Mouse (Mus musculus): Measurements from ENCODE around the gene Nbeal2. TPM values are rescaled to one million over a fixed set of nuclear protein-coding genes. Genes with fewer than 3 reads are reported as not detected.

The Nbeal2 gene
- polyA plus RNA-seq, 1 experiment from 2014 or later = 2.4 TPM

DNA sequence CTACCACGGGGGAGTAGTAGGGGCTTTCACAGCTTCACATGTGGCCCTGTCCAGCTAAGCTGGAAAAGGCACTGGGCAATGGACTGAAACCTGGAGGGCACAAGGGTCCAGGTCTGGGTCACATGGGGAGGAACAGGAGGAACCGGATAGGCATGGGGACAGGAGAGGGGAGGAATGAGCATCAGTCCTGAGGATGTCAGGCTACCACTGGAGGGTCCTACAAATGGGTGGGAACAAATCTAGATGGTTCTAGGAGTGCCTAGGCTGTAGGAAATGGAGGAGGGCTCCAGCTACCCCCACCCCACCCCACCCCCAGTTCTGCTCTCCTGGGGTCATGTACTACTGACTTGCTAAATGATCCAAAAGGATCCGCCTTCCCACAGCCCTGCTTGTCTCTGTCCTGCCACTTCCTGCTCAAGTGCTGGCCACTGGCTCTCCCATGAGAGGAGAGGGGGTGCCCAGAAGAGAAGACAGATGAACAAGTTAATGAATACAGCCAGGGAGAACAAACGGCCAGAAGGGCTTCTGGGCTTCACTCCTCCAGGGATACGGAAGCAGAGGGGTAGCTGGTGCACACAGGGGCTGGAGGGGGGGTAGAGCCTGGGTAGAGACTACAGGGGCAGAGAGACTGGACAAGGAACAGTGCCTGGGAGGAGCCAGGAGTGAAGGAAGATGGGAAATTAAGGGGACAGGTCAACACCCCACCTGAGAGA, 11.0 kb downstream of the Nbeal2 start:
- Histone ChIP-seq H3K9ac (ENCODE audit: low read length) (no peak overlapping the region), H3K36me3 (ENCODE audit: control insufficient read depth, insufficient read depth, low read length) (no peaks in the 10 kb centered on the region), H3K4me2 (ENCODE audit: low read length) (no peak overlapping the region), H3K9me3 (ENCODE audit: control insufficient read depth, low read length) (no peaks in the 10 kb centered on the region), H3K27ac (replicated peaks in 1 of 2; ENCODE audit: control insufficient read depth in 1 of 2, insufficient read depth in 1 of 2, low read depth in 2 of 2, low read length in 2 of 2) (no peak overlapping the region), H3K4me3 (ENCODE audit: control insufficient read depth in 1 of 2, insufficient read depth in 1 of 2, low read depth in 1 of 2, low read length in 2 of 2) (no peak overlapping the region), H3K4me1 (ENCODE audit: control insufficient read depth in 2 of 2, insufficient read depth in 2 of 2, low read length in 2 of 2) (no peaks in the 10 kb centered on the region; a peak in 1 of 4 replicates), H3K27me3 (ENCODE audit: control insufficient read depth, insufficient read depth, low read length) (no peaks in the 10 kb centered on the region)
- 57% methylated on average over 5 of the region's 5 CpGs for WGBS
- ATAC-seq (ENCODE audit: insufficient number of reproducible peaks, insufficient read depth, low FRiP score, low read depth) = no peak

DNA sequence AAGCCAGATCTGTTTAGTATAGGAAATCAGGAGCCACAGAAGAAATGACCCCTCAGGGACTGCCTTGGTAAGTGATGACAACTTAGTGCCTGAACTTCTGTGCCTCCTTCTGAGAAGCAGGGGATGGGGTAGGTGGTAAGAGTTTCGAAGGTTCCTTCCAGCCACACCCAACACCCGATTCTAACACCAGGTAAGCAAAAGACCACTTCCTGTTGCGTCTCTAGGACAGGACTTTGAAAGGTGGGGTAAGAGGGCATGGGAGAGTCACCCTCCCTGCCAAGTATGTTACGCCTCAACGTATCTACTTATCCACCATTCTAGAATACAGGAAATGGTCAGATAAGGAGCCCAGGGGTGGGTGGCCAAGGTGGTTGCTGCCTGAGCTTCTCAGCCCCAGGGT, 13.0 kb downstream of the Nbeal2 start:
- Histone ChIP-seq H3K4me1 (ENCODE audit: control insufficient read depth in 2 of 2, insufficient read depth in 2 of 2, low read length in 2 of 2) (no peaks in the 10 kb centered on the region; a peak in 1 of 4 replicates), H3K36me3 (ENCODE audit: control insufficient read depth, insufficient read depth, low read length) (no peaks in the 10 kb centered on the region), H3K4me3 (ENCODE audit: control insufficient read depth in 1 of 2, insufficient read depth in 1 of 2, low read depth in 1 of 2, low read length in 2 of 2) (no peak overlapping the region), H3K27ac (replicated peaks in 1 of 2; ENCODE audit: control insufficient read depth in 1 of 2, insufficient read depth in 1 of 2, low read depth in 2 of 2, low read length in 2 of 2) (no peak overlapping the region), H3K27me3 (ENCODE audit: control insufficient read depth, insufficient read depth, low read length) (no peaks in the 10 kb centered on the region), H3K4me2 (ENCODE audit: low read length) (no peak overlapping the region), H3K9me3 (ENCODE audit: control insufficient read depth, low read length) (no peaks in the 10 kb centered on the region), H3K9ac (ENCODE audit: low read length) (no peak overlapping the region)
- ATAC-seq (ENCODE audit: insufficient number of reproducible peaks, insufficient read depth, low FRiP score, low read depth) = no peak
- 74% methylated on average over 5 of the region's 5 CpGs for WGBS

DNA sequence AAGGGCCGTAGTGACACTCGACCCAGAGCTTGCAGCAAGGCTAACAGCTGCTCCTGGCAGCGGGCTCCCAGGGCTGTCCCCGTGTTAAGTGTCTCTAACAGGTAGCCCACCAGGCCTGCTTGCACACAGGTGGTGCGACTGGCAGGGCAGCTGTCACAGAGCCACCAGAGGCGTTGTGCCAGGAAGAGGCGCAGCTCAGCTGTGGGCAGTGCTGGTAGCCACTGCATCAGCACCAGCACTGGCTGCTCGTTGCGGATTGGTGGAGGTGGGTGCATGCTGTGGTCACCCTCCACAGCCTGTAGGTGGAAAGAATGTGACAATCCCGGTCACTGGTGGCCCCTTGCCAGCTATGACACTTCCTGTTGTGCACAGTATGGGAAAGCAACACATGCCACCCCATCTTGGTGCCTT, 15.3 kb downstream of the Nbeal2 start:
- H3K27ac ChIP-seq (replicated peaks in 1 of 2; ENCODE audit: control insufficient read depth in 1 of 2, insufficient read depth in 1 of 2, low read depth in 2 of 2, low read length in 2 of 2) = no peak overlapping the region
- 77% methylated on average over 10 of the region's 10 CpGs for WGBS
- H3K4me3 ChIP-seq (ENCODE audit: control insufficient read depth in 1 of 2, insufficient read depth in 1 of 2, low read depth in 1 of 2, low read length in 2 of 2) = no peak overlapping the region
- H3K9ac ChIP-seq (ENCODE audit: low read length) = no peak overlapping the region
- H3K4me1 ChIP-seq (ENCODE audit: control insufficient read depth in 2 of 2, insufficient read depth in 2 of 2, low read length in 2 of 2) = no peaks in the 10 kb centered on the region
- H3K36me3 ChIP-seq (ENCODE audit: control insufficient read depth, insufficient read depth, low read length) = peaks cover 12% of the 10 kb centered on the region
- H3K27me3 ChIP-seq (ENCODE audit: control insufficient read depth, insufficient read depth, low read length) = peaks cover 4% of the 10 kb centered on the region; the same call in 1 of the 2 replicates
- H3K4me2 ChIP-seq (ENCODE audit: low read length) = no peak overlapping the region
- no peaks in the 10 kb centered on the region for H3K9me3 ChIP-seq (ENCODE audit: control insufficient read depth, low read length)
- 0 out of 2 replicates have a peak, but pooled peaks have one; percentile 23 for ATAC-seq (ENCODE audit: insufficient number of reproducible peaks, insufficient read depth, low FRiP score, low read depth)

DNA sequence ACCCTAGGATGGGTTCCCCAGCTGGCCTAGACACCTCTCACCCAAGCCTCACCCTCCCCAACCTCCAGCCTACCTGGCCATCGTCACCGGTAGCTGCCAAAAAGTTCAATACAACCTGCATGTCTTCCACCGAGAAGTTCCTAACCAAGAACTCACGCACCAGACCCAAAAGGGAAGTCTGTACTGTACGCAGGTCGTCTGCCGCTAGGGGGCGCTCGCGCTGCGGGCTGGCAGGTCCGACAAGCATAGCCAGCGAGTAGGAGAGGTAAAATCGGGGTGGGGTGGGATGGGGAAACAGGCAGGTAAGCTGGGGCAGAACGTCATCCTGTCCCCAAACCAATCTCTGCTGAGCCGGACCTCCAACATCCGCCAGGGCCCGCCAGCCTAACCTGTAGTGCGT, 18.7 kb downstream of the Nbeal2 start:
- Histone ChIP-seq H3K27me3 (ENCODE audit: control insufficient read depth, insufficient read depth, low read length) (peaks cover 14% of the 10 kb centered on the region; the same call in 1 of the 2 replicates), H3K9me3 (ENCODE audit: control insufficient read depth, low read length) (no peaks in the 10 kb centered on the region), H3K27ac (replicated peaks in 1 of 2; ENCODE audit: control insufficient read depth in 1 of 2, insufficient read depth in 1 of 2, low read depth in 2 of 2, low read length in 2 of 2) (no peak overlapping the region), H3K9ac (ENCODE audit: low read length) (no peak overlapping the region), H3K4me1 (ENCODE audit: control insufficient read depth in 2 of 2, insufficient read depth in 2 of 2, low read length in 2 of 2) (peaks cover 2 to 6% of the 10 kb centered on the region in 2 experiments; a peak in 2 of 4 replicates), H3K36me3 (ENCODE audit: control insufficient read depth, insufficient read depth, low read length) (peaks cover 26% of the 10 kb centered on the region), H3K4me3 (ENCODE audit: control insufficient read depth in 1 of 2, insufficient read depth in 1 of 2, low read depth in 1 of 2, low read length in 2 of 2) (no peak overlapping the region), H3K4me2 (ENCODE audit: low read length) (no peak overlapping the region)
- WGBS = 7% methylated on average over 19 of the region's 19 CpGs
- no peak for ATAC-seq (ENCODE audit: insufficient number of reproducible peaks, insufficient read depth, low FRiP score, low read depth)

DNA sequence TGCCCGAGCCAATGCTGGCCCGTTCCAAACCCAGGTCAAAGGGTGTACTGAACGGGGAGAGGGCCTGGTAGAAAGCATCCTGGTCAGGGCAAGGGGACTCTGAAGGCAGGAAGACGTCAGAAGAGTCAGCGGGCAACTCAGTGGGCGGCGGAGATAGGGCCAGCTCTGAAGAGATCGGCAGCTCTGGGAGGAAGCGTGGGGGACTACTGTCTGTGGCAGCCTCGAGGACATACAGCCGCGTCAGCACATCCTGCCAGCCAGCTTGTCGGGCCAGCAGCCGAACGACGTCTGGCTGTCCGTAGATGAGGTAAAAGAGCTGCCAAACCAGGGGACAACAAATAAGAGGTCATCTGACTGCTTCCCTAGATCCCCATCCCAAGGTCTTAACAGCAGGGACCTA, 20.1 kb downstream of the Nbeal2 start:
- H3K9me3 ChIP-seq (ENCODE audit: control insufficient read depth, low read length) = no peaks in the 10 kb centered on the region
- no peak overlapping the region for H3K4me2 ChIP-seq (ENCODE audit: low read length)
- no peak for ATAC-seq (ENCODE audit: insufficient number of reproducible peaks, insufficient read depth, low FRiP score, low read depth)
- no peak overlapping the region for H3K4me3 ChIP-seq (ENCODE audit: control insufficient read depth in 1 of 2, insufficient read depth in 1 of 2, low read depth in 1 of 2, low read length in 2 of 2)
- 67% methylated on average over 17 of the region's 17 CpGs for WGBS
- peaks cover 28% of the 10 kb centered on the region for H3K36me3 ChIP-seq (ENCODE audit: control insufficient read depth, insufficient read depth, low read length)
- H3K27me3 ChIP-seq (ENCODE audit: control insufficient read depth, insufficient read depth, low read length) = peaks cover 14% of the 10 kb centered on the region; the same call in 1 of the 2 replicates
- no peak overlapping the region for H3K27ac ChIP-seq (replicated peaks in 1 of 2; ENCODE audit: control insufficient read depth in 1 of 2, insufficient read depth in 1 of 2, low read depth in 2 of 2, low read length in 2 of 2)
- no peak overlapping the region for H3K9ac ChIP-seq (ENCODE audit: low read length)
- H3K4me1 ChIP-seq (ENCODE audit: control insufficient read depth in 2 of 2, insufficient read depth in 2 of 2, low read length in 2 of 2) = peaks cover 2 to 6% of the 10 kb centered on the region in 2 experiments; a peak in 2 of 4 replicates

DNA sequence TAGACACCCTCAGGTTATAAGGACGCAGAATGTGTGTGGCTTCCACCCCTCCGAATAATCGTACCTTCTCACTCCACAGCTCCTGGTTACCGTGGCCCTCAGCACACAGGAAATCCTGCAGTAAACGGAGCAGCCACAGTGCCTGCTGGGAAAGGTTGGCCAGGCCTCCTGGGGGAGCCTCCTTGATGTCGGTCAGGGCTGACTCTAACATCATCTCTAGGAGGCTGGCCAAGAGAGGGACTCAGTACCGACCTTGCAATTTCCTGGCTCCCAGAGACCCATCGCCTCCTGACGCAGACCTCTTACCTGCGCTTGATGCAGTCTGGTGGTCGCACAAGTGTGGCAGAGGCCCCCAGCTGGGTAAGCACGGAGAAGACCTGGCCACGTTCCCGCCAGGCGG, 21.3 kb downstream of the Nbeal2 start:
- Histone ChIP-seq H3K27me3 (ENCODE audit: control insufficient read depth, insufficient read depth, low read length) (peaks cover 14% of the 10 kb centered on the region; the same call in 1 of the 2 replicates), H3K9ac (ENCODE audit: low read length) (no peak overlapping the region), H3K4me2 (ENCODE audit: low read length) (no peak overlapping the region), H3K4me1 (ENCODE audit: control insufficient read depth in 2 of 2, insufficient read depth in 2 of 2, low read length in 2 of 2) (peaks cover 2 to 6% of the 10 kb centered on the region in 2 experiments; a peak in 2 of 4 replicates), H3K9me3 (ENCODE audit: control insufficient read depth, low read length) (no peaks in the 10 kb centered on the region), H3K36me3 (ENCODE audit: control insufficient read depth, insufficient read depth, low read length) (peaks cover 36% of the 10 kb centered on the region), H3K27ac (replicated peaks in 1 of 2; ENCODE audit: control insufficient read depth in 1 of 2, insufficient read depth in 1 of 2, low read depth in 2 of 2, low read length in 2 of 2) (no peak overlapping the region), H3K4me3 (ENCODE audit: control insufficient read depth in 1 of 2, insufficient read depth in 1 of 2, low read depth in 1 of 2, low read length in 2 of 2) (no peak overlapping the region)
- WGBS = 83% methylated on average over 15 of the region's 15 CpGs
- no peak for ATAC-seq (ENCODE audit: insufficient number of reproducible peaks, insufficient read depth, low FRiP score, low read depth)

DNA sequence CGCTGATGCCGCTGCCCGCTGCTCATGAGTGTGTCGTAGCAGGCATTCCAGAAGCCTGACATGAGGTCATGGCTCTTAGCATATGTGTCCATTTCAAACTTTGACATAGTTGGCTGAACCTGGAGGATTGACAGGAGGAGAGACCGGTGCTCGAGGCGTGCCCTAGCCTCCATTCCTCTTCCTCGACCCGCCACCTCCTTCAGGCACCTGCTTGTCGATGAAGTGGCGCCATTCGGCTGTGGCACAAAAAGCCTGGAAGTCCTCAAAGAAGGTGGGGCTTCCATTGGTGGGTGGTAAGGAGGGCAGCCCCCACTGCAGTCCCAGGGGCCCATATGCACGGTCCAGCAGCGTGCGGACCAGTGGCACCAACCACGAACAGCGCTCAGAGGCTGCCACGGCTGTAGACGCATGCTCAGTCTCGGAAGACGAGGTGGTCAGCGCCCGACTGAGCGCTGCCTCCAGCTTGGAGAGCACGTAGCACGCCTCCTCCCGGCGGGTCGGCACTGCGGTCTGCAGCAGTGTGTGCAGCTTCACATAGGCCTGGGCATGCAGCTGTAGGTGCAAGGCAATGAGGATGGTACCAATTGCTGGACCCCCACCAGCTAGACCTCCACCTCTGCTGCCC, 22.2 kb downstream of the Nbeal2 start:
- WGBS = 26% methylated on average over 30 of the region's 30 CpGs
- Histone ChIP-seq H3K27ac (replicated peaks in 1 of 2; ENCODE audit: control insufficient read depth in 1 of 2, insufficient read depth in 1 of 2, low read depth in 2 of 2, low read length in 2 of 2) (no peak overlapping the region), H3K9ac (ENCODE audit: low read length) (peak overlapping the region; percentile 34; the same call in 1 of the 2 replicates), H3K4me1 (ENCODE audit: control insufficient read depth in 2 of 2, insufficient read depth in 2 of 2, low read length in 2 of 2) (peaks cover 2 to 6% of the 10 kb centered on the region in 2 experiments; a peak in 2 of 4 replicates), H3K36me3 (ENCODE audit: control insufficient read depth, insufficient read depth, low read length) (peaks cover 39% of the 10 kb centered on the region), H3K27me3 (ENCODE audit: control insufficient read depth, insufficient read depth, low read length) (peaks cover 14% of the 10 kb centered on the region; the same call in 1 of the 2 replicates), H3K9me3 (ENCODE audit: control insufficient read depth, low read length) (no peaks in the 10 kb centered on the region), H3K4me2 (ENCODE audit: low read length) (peak overlapping the region; percentile 57), H3K4me3 (ENCODE audit: control insufficient read depth in 1 of 2, insufficient read depth in 1 of 2, low read depth in 1 of 2, low read length in 2 of 2) (peak overlapping the region; percentile 17 to 19)
- ATAC-seq (ENCODE audit: insufficient number of reproducible peaks, insufficient read depth, low FRiP score, low read depth) = no peak; the same call in 1 of the 2 replicates
